Mouse (Mus musculus): Measurements from ENCODE around the gene C1galt1. TPM values are rescaled to one million over a fixed set of nuclear protein-coding genes. Genes with fewer than 3 reads are reported as not detected.

Gene C1galt1
- total RNA-seq (2021): 10 to 100 TPM; 18.5 to 19.4 TPM

- DNase-seq: no peak
Measured at GRCm38 (mm10) chr6:7844802-7845679, at the start of gene C1galt1. TSS of gene C1galt1 (plus strand) at chr6:7844842.

- no peak for DNase-seq
Measured at GRCm38 (mm10) chr6:7799969-7800368, 44.7 kb upstream of the C1galt1 start.

- DNase-seq: no peak
Measured at GRCm38 (mm10) chr6:7803765-7804542, 40.7 kb upstream of the C1galt1 start.

- DNase-seq: no peak
Measured at GRCm38 (mm10) chr6:7814146-7814545, 30.5 kb upstream of the C1galt1 start.

- DNase-seq: no peak
Measured at GRCm38 (mm10) chr6:7816233-7816632, 28.4 kb upstream of the C1galt1 start.

DNA sequence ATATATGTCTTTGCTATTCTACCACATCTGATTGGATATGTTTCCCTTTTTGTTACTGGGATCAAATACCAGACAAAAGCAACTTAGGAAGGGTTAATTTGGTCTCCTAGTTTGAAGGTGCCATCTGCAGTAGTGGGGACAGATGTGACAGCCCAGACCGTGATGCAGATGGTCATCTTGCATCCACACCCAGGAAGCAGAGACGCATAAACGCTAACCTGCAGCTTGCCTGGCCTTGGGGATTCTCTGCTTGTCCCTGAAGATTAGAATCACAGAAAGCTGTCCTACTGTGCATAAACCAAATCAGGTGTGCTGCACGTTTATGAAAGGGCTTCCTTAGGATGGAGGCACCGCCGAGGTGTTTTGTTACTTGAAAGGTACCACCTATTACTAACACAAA, 22.0 kb upstream of the C1galt1 start:
- no peak for DNase-seq

DNA sequence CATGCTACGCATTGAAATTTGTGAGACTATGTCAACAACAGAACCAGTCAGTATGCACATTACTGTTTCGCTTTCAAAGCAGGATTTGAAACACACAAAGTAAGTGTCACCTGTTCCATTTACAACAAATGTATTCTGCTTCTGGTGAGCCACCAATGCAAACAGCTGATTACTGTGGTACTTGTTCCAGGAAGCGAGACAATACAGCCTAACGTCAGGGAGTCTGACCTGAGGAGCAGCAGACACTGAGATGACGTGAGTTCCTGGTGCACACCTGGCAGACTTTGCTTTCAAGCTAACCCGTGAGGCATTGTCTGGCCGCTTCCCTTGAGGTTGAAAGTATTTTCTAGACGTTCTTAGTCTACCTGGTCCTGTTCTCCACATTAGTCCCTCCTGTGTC, 13.8 kb upstream of the C1galt1 start:
- no peak for DNase-seq

DNA sequence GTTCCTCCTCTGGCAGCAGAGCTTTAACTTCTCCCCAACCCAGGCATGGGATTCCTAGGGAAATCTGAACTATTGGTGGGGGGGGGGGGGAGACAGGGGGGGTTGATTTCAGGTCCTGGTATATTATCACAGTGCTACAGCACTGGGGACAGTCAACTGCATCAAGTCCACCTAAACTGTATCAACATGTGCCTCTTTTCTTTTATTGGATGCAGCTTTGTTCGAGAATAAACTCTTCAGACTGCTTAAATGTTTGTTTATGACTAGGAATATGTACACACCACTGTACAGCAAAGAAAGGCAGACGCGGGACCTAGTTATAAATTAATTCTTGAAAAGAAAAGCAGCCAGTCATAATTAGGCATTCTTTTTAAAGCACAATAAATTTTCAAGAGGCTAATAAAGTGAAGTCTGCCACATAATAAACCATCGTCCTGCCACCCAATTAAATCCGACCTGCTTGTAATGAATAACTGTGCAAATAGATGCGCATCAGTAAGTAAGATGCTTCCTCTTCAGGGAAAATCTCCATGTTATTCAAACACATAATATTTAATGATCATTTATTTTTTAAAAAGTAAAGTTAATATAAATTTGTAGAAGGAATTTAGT, 12.0 kb upstream of the C1galt1 start:
- no peak for DNase-seq

GRCm38 (mm10) chr6:7843726-7844411, 773 bp upstream of the C1galt1 start:
- no peak for DNase-seq

- DNase-seq: peak; percentile 100
Measured at GRCm38 (mm10) chr6:7844412-7844801, 235 bp upstream of the C1galt1 start.

DNA sequence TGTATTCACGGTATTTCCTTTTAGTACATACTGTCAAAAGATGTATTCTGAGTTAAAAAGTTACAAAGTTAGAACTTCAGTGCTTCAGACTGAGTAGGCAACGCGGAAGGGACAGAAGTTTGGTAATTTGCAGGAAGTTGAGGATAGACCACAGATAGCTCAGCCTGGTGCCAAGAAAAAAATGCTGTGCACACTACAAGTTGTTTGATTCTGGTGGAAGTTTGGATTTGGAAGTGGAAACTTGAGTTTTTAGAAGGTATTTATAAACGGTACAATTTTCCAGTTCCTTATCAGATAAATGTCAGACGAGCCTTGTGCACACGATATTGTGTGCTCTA, 1.0 kb downstream of the C1galt1 start:
- DNase-seq: no peak

DNA sequence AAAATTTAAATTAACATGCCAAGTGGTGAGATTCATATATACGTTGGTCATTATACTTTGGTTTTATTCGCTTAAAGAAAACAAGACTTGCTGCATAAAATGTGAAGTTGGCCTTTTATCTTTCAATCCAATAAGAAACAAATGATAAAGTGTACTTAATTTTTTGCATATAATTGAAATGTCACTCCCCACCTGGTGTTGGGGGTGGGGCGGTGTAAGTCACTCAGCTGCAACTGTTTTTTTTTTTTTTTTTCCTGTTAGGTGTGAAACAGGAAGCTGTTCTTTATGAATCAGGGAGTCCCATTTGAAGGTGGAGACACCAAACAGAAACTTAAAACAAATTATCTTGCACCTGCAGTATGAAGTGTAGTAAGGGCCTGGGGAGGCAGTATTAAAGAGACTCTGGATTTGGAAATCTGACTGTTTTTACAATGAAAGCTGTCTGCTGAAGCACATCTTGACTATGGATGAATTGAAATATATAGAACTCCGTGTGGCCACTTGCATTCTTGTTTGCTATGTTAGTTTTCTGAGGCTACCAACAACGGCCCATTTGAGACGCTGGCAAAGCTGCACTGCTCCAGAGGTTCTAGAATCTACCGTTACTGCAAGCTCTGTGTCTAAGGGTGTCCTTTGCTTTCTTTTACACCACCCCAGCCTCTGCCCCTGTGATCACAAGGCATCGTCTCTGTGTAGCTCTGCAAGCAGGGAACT, 2.2 kb downstream of the C1galt1 start:
- DNase-seq: no peak

- DNase-seq: no peak
Measured at GRCm38 (mm10) chr6:7847890-7848508, 3.4 kb downstream of the C1galt1 start.

DNA sequence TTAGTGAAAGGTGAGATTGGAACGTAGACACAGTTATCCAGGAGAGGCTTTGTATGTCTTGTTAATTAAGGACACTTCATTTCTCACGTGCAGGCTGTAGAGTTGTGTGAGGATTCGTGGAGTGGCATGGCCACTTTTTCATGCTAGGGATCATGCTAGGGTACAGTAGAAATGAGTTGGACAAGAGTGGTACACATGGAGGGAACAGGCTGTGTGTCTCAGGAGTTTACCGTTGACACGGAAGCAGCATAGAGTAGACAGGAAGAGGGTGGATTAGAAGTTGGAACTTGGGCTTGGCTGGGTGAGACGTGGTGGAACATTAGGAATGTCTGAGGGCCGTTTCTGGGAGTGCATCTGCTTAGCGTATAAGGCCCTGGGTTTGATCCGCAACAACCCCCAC, 4.1 kb downstream of the C1galt1 start:
- DNase-seq: no peak

DNA sequence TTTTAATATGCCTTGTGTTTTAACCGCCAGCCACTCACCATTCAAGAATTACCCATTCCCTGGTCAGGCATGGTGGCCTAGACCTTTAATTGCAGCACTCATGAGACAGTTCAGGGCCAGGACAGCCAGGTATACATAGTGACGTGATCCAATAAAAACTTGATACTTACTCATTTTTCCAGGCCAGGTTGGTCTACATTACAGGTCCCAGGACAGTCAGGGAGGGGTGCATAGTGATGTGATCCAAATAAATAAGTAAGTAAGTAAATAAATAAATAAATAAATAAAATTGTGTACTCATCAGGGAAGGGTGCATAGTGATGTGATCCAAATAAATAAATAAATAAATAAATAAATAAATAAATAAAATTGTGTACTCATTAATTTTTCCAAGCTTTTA, 6.4 kb downstream of the C1galt1 start:
- DNase-seq: no peak

DNA sequence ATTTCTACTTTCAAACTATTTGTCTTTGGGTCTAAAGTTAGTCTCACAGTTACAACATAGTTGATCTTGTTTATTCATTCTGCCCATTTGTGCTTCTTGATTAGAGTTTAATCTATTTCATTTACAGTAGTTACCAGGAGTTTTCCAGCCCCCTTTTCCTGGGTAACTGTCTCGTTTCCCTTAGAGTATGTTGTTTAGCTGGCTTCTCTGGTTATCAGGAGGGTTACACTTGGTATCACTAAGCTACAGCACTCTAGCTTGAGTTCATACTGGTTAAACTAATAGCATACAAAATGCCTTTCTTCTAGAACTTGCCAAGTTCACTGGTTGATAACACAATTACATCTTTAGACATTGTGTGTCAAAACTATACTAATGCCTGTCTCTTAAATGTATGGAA, 8.3 kb downstream of the C1galt1 start:
- DNase-seq: no peak

DNA sequence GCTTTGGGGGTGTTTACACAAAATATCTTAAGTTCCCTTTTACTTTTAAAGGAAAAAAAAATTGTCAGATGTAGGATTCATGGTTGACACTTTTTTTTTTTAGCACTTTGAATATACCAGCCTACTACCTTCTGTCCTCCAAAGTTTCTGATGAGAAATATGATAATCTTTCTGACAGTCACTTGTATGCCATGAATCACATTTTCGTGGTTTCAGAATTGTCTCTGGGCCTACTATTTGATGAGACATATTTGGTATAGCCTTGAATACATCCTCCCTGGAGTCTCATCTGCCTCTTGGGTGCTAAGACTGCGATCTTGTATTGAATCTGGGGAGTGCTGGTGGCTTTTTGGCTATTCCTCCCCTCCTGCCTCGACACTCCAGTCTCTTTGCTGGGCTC, 8.8 kb downstream of the C1galt1 start:
- no peak for DNase-seq

GRCm38 (mm10) chr6:7856682-7857290, 12.1 kb downstream of the C1galt1 start:
- no peak for DNase-seq

DNA sequence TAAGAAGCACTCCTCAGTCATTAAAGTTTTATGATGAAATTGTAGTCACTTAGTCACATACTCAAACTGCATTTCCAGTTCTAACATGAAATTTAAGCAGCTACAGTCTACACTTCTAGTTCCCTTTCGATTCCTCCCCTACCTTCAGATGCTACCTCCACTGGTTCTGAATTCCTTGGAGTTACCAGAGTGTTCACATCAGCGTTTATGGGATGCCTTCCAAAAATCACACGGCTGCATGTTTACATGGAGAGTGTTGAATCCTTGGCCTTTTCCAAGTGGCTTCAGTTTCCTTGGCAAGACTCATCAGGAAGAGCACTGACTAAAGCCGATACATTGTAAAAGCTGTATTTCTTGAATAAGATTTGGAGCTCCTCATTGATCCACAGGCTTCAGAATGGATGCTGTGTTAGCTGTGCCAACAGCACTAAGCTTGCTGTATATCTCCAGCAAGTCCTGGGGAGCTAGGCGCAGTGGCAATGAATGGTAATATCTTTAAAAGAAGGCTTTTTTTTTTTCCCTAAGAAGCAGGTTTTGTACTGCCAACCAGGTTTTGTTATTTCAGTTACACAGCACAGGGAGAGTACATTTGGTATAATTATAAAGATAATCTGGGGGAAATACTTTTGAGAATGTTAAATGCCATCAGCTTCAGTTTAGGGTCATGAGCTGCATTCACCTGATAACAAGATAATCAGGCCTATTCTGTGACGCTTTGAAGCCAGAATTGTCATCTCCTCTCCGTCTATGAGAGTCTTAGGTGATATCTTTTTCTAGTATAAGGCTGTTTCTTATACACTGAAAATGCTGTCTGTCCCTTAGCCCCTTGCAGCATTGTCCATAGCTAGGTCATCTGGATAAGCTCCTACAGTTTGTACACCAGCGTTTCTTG, 13.0 kb downstream of the C1galt1 start:
- DNase-seq: peak; percentile 22

GRCm38 (mm10) chr6:7858586-7858985, 13.9 kb downstream of the C1galt1 start:
- DNase-seq: no peak

All from heart, postnatal 4 days (tissue).